Mouse (Mus musculus): ENCODE measurements around the gene Clstn1. TPM values are rescaled to one million over a fixed set of nuclear protein-coding genes. Genes with fewer than 3 reads are reported as not detected.

Gene Clstn1
- polyA plus RNA-seq, 1 experiment from 2014 or later: 22.9 TPM

DNA sequence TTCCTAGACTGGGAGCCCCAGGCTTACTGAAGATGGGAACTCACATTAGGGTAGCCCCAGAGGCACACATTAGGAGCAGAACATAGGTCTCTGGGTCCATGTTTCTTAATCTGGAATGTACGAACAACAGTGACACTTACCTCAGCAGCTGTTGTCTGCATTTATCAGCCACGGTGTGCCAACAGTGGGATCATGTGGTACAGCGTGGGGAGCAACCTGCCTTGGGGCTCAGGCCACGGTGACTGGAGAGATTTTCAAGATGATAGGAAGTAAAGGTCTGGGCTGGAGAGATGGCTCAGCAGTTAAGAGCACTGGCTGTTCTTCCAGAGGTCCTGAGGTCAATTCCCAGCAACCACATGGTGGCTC lies 15.8 kb upstream of the Clstn1 start:
- Histone ChIP-seq H3K27me3 (ENCODE audit: control insufficient read depth, insufficient read depth, low read length) (no peaks in the 10 kb centered on the region), H3K4me1 (ENCODE audit: control insufficient read depth, insufficient read depth, low read length) (peaks cover 18% of the 10 kb centered on the region), H3K4me2 (replicated peaks; ENCODE audit: low read depth, low read length) (no peak overlapping the region), H3K9me3 (ENCODE audit: control insufficient read depth, low read depth, low read length) (no peaks in the 10 kb centered on the region), H3K36me3 (ENCODE audit: control insufficient read depth, insufficient read depth, low read length) (no peaks in the 10 kb centered on the region), H3K9ac (replicated peaks; ENCODE audit: low read depth, low read length) (no peak overlapping the region), H3K27ac (ENCODE audit: low read length) (no peak overlapping the region), H3K4me3 (ENCODE audit: low read depth, low read length) (no peak overlapping the region)
- 75% methylated on average over 4 of the region's 4 CpGs for WGBS
- no peak for ATAC-seq (ENCODE audit: insufficient number of reproducible peaks, insufficient read depth, low FRiP score, low read depth)

DNA sequence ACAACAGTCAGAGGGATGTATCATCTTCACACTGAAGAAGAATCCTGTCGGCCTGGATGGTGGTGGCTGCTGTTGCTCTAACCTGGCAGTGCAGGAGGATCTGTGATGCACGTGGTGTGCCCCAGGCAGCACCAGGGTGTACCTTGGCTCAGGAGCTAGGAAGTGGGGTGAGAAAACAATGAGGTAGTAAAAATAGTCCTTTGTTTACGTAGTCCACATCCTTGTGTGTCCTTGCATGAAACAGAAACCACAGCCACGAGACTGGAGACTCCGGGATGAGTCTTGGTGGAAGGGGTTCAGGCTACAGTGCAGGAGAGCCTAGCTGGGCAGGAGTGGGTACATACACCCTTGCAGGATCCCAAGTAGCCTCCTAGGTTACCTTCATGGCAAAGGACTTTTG lies 15.1 kb upstream of the Clstn1 start:
- peak overlapping the region; percentile 44; the same call in 1 of the 2 replicates for H3K27ac ChIP-seq (ENCODE audit: low read length)
- H3K4me2 ChIP-seq (replicated peaks; ENCODE audit: low read depth, low read length): no peak overlapping the region
- WGBS: 68% methylated on average over 5 of the region's 5 CpGs
- no peaks in the 10 kb centered on the region for H3K36me3 ChIP-seq (ENCODE audit: control insufficient read depth, insufficient read depth, low read length)
- no peaks in the 10 kb centered on the region for H3K9me3 ChIP-seq (ENCODE audit: control insufficient read depth, low read depth, low read length)
- H3K27me3 ChIP-seq (ENCODE audit: control insufficient read depth, insufficient read depth, low read length): no peaks in the 10 kb centered on the region
- no peak overlapping the region for H3K9ac ChIP-seq (replicated peaks; ENCODE audit: low read depth, low read length)
- no peak for ATAC-seq (ENCODE audit: insufficient number of reproducible peaks, insufficient read depth, low FRiP score, low read depth)
- peaks cover 17% of the 10 kb centered on the region for H3K4me1 ChIP-seq (ENCODE audit: control insufficient read depth, insufficient read depth, low read length)
- no peak overlapping the region for H3K4me3 ChIP-seq (ENCODE audit: low read depth, low read length)

DNA sequence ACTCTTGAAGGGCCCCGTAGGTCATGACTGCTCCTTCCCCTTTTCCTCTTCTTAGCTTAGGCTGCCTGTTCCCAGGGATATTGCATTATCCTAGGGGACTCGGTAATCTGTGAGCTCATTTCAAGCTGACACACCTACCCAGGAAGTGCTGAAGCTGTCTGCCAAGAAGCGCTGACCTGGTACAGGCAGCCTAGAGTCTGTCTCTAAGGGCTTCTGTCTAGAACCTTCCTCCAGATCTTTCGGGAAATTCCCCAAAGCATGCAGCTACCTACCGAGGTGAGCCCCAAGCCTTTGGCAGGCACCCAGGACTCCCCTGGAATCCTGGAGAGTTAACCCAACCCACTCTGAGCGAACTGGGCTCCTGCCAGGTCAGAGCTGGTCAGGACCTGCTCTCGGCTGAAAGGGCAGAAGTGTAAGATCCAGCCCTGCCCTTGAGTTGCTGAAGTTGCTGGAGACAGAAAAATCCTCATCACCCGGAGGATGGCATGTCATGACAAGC lies 14.6 kb upstream of the Clstn1 start:
- Histone ChIP-seq H3K4me3 (ENCODE audit: low read depth, low read length) (no peak overlapping the region), H3K36me3 (ENCODE audit: control insufficient read depth, insufficient read depth, low read length) (no peaks in the 10 kb centered on the region), H3K27me3 (ENCODE audit: control insufficient read depth, insufficient read depth, low read length) (no peaks in the 10 kb centered on the region), H3K27ac (ENCODE audit: low read length) (peak overlapping the region; percentile 44; the same call in 1 of the 2 replicates), H3K4me1 (ENCODE audit: control insufficient read depth, insufficient read depth, low read length) (peaks cover 17% of the 10 kb centered on the region), H3K9ac (replicated peaks; ENCODE audit: low read depth, low read length) (no peak overlapping the region), H3K4me2 (replicated peaks; ENCODE audit: low read depth, low read length) (no peak overlapping the region), H3K9me3 (ENCODE audit: control insufficient read depth, low read depth, low read length) (no peaks in the 10 kb centered on the region)
- WGBS: 40% methylated on average over 8 of the region's 8 CpGs
- ATAC-seq (ENCODE audit: insufficient number of reproducible peaks, insufficient read depth, low FRiP score, low read depth): peak; percentile 21; the same call in 1 of the 2 replicates

DNA sequence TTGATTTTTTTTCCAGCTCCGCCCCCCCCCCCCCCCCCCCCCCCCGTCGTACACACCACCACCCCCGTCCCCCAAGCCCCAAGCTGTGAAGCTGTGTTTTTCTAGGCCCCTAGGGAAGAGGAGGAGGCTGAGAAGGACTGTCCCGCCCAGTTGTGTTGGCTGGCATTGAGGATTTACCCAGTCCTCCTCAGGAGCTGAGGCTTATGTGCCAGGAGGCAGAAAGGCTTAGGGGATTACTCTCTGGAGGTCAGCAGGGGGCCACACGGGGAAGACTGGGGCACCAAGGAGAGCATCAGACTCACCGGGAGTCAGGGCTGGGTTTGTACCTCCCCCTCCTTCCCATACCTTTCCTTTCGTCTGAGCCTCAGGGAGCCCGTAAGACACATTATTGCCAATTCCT lies 13.8 kb upstream of the Clstn1 start:
- no peak for ATAC-seq (ENCODE audit: insufficient number of reproducible peaks, insufficient read depth, low FRiP score, low read depth)
- H3K27me3 ChIP-seq (ENCODE audit: control insufficient read depth, insufficient read depth, low read length): no peaks in the 10 kb centered on the region
- H3K4me3 ChIP-seq (ENCODE audit: low read depth, low read length): no peak overlapping the region
- H3K4me2 ChIP-seq (replicated peaks; ENCODE audit: low read depth, low read length): no peak overlapping the region
- peaks cover 21% of the 10 kb centered on the region for H3K4me1 ChIP-seq (ENCODE audit: control insufficient read depth, insufficient read depth, low read length)
- WGBS: 32% methylated on average over 5 of the region's 9 CpGs
- H3K9me3 ChIP-seq (ENCODE audit: control insufficient read depth, low read depth, low read length): no peaks in the 10 kb centered on the region
- H3K27ac ChIP-seq (ENCODE audit: low read length): no peak overlapping the region
- H3K9ac ChIP-seq (replicated peaks; ENCODE audit: low read depth, low read length): no peak overlapping the region
- no peaks in the 10 kb centered on the region for H3K36me3 ChIP-seq (ENCODE audit: control insufficient read depth, insufficient read depth, low read length)

DNA sequence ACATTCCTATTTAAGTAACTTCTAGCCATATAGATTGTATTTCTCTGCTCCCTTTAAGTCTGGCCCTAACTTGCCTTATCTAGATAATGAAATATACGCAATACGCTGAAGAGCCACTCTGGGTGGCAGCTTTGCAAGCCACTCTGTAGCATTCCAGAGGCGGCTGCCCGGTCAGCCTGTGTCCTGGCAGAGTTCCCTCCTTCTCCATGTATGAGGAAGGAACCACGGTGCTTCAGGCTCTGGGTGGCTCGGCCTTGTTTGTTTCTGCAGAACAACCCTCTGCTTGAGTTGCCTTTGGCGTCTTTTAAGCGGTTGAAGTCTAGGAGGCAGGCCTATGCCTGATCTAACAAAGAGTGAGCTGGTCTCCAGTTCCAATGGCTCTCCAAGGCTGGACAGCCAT lies 13.4 kb upstream of the Clstn1 start:
- ATAC-seq (ENCODE audit: insufficient number of reproducible peaks, insufficient read depth, low FRiP score, low read depth): no peak
- no peak overlapping the region for H3K9ac ChIP-seq (replicated peaks; ENCODE audit: low read depth, low read length)
- WGBS: 53% methylated on average over 8 of the region's 8 CpGs

DNA sequence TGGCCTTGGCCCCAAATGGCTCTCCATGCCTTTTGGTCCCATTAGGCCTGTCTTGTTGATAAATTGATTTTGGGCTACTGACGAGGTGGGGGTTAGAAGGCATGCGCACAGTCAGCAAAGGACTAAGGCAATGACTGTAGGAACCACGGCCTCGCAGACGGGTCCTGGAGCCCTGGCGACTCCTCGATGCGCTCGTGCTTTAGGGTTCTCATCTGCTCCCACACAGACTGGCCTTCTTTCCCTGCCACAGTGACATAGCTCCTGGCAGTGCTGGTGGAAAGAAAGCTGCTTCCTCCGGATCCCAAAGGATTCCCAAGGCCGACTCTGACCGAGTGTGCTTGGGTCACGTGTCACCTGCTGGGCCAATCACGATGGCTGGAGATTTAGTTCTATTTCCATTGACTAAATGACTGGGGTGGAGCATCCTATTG lies 11.9 kb upstream of the Clstn1 start:
- no peaks in the 10 kb centered on the region for H3K27me3 ChIP-seq (ENCODE audit: control insufficient read depth, insufficient read depth, low read length)
- 68% methylated on average over 14 of the region's 14 CpGs for WGBS
- ATAC-seq (ENCODE audit: insufficient number of reproducible peaks, insufficient read depth, low FRiP score, low read depth): no peak

More for the DNA sequence above, 13.4 kb upstream of the Clstn1 start:
- H3K4me1 ChIP-seq (ENCODE audit: control insufficient read depth, insufficient read depth, low read length): peaks cover 21% of the 10 kb centered on the region
- no peaks in the 10 kb centered on the region for H3K27me3 ChIP-seq (ENCODE audit: control insufficient read depth, insufficient read depth, low read length)
- no peak overlapping the region for H3K4me3 ChIP-seq (ENCODE audit: low read depth, low read length)
- H3K4me2 ChIP-seq (replicated peaks; ENCODE audit: low read depth, low read length): no peak overlapping the region
- no peaks in the 10 kb centered on the region for H3K9me3 ChIP-seq (ENCODE audit: control insufficient read depth, low read depth, low read length)
- no peaks in the 10 kb centered on the region for H3K36me3 ChIP-seq (ENCODE audit: control insufficient read depth, insufficient read depth, low read length)
- peak overlapping the region; percentile 2; the same call in 1 of the 2 replicates for H3K27ac ChIP-seq (ENCODE audit: low read length)

DNA sequence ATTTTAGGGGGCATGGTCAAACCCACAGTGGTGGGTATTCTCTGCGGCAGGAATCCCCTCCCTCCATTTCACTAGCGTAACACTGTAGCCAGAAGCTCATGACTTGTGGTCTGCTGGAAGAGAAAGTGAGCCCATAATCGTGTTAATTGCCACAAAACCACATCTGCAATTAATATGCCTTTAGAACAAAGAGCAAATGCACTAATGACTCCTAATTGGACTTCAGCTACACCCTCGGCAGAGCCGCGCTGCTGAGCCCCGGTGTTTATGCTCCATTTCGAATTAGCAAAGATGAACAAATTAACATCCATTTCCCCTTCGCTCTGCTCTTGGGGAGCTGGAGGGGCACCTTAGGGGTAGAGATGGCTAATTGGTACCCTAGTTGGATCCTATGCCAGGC lies 10.2 kb upstream of the Clstn1 start:
- H3K27ac ChIP-seq (ENCODE audit: low read length): no peak overlapping the region
- H3K9me3 ChIP-seq (ENCODE audit: control insufficient read depth, low read depth, low read length): no peaks in the 10 kb centered on the region
- no peaks in the 10 kb centered on the region for H3K36me3 ChIP-seq (ENCODE audit: control insufficient read depth, insufficient read depth, low read length)
- no peaks in the 10 kb centered on the region for H3K27me3 ChIP-seq (ENCODE audit: control insufficient read depth, insufficient read depth, low read length)
- H3K4me3 ChIP-seq (ENCODE audit: low read depth, low read length): no peak overlapping the region
- H3K4me1 ChIP-seq (ENCODE audit: control insufficient read depth, insufficient read depth, low read length): peaks cover 12% of the 10 kb centered on the region
- no peak for ATAC-seq (ENCODE audit: insufficient number of reproducible peaks, insufficient read depth, low FRiP score, low read depth)
- H3K9ac ChIP-seq (replicated peaks; ENCODE audit: low read depth, low read length): no peak overlapping the region
- WGBS: 84% methylated on average over 9 of the region's 9 CpGs
- H3K4me2 ChIP-seq (replicated peaks; ENCODE audit: low read depth, low read length): no peak overlapping the region

More for the DNA sequence above, 11.9 kb upstream of the Clstn1 start:
- Histone ChIP-seq H3K4me2 (replicated peaks; ENCODE audit: low read depth, low read length) (no peak overlapping the region), H3K4me1 (ENCODE audit: control insufficient read depth, insufficient read depth, low read length) (peaks cover 21% of the 10 kb centered on the region), H3K9me3 (ENCODE audit: control insufficient read depth, low read depth, low read length) (no peaks in the 10 kb centered on the region), H3K27ac (ENCODE audit: low read length) (no peak overlapping the region), H3K36me3 (ENCODE audit: control insufficient read depth, insufficient read depth, low read length) (no peaks in the 10 kb centered on the region), H3K4me3 (ENCODE audit: low read depth, low read length) (no peak overlapping the region), H3K9ac (replicated peaks; ENCODE audit: low read depth, low read length) (no peak overlapping the region)

DNA sequence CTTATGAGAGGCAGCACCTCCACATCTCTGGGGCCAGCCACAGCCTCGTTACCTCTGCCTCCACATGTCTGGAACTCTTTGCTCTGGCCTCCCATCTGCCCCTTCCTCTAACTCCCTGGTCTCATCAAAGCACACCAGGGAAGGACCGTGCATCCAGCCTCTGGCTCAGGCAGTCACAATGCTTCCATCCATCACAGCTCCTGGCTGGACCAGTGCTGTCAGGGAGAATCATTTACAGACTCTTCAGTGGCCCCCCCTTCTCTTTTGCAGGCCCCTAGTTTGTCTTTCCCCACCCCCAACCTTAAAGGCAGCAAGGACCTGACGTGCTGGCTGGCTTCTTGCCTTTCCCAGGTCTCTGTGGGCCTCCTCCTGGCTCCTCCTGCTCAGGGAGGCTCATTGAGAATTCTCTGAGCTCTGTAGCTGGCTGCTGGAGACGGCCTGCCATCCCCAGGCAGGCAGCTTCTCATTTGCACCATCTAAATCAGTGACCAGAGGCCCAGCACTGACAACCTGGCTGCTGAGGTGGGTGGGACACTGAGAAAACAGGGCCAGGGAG lies 9.2 kb upstream of the Clstn1 start:
- WGBS: 13% methylated on average over 4 of the region's 4 CpGs
- Histone ChIP-seq H3K9me3 (ENCODE audit: control insufficient read depth, low read depth, low read length) (no peaks in the 10 kb centered on the region), H3K4me3 (ENCODE audit: low read depth, low read length) (no peak overlapping the region), H3K4me2 (replicated peaks; ENCODE audit: low read depth, low read length) (no peak overlapping the region), H3K9ac (replicated peaks; ENCODE audit: low read depth, low read length) (no peak overlapping the region), H3K27me3 (ENCODE audit: control insufficient read depth, insufficient read depth, low read length) (no peaks in the 10 kb centered on the region), H3K36me3 (ENCODE audit: control insufficient read depth, insufficient read depth, low read length) (no peaks in the 10 kb centered on the region), H3K27ac (ENCODE audit: low read length) (no peak overlapping the region), H3K4me1 (ENCODE audit: control insufficient read depth, insufficient read depth, low read length) (peaks cover 3% of the 10 kb centered on the region; the same call in 1 of the 2 replicates)
- ATAC-seq (ENCODE audit: insufficient number of reproducible peaks, insufficient read depth, low FRiP score, low read depth): no peak

Data from stomach, embryonic 14.5 days (tissue).